Comparison of ENCODE assay signal across 11 mouse cellular contexts in the genomic region with DNA sequence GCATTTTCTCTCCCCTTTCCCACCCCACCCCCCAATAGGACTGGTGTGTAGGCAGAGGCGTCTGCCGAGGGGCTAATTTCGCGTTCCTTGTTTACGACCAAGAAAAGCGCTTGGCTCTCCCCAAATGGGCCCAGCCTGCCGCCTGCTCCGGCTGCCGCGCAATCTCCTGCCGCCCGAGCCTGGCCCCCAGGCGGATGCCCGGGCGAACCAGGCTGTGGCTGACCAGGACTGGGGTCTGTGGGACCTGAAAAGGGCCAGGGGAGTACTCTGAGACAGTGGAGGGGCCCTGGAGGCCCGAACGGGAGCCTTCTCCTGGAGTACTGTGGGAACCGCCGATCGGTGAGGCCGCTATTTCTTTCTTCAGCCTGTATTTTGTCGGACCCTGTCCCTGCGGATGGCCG. TPM values are rescaled to one million over a fixed set of nuclear protein-coding genes. Genes with fewer than 3 reads are reported as not detected.
DNase-seq lines count a peak whose midpoint lies in the region; ATAC-seq and TF ChIP-seq lines count a peak whose summit lies in the region.
"Had no signal": no experiment of that assay in that cellular context is flagged by ENCODE, and none has a peak within 500 bp of the region (broad histone marks: within the 10 kb centered on the region; RNA-seq: fewer than 3 reads in every experiment).

No protein-coding gene starts in this region.

- peak overlapping the region; percentile 98 for H3K9ac ChIP-seq in MEL (ENCODE audit: control insufficient read depth, low read depth, low read length, poor library complexity, severe bottlenecking)
- H3K9ac ChIP-seq in embryonic facial prominence, embryonic 15.5 days: no peak overlapping the region
- no peak overlapping the region for H3K9ac ChIP-seq in liver, embryonic 15.5 days
- no peak overlapping the region for H3K9ac ChIP-seq in midbrain, embryonic 11.5 days (ENCODE audit: low read length)

- peak overlapping the region; percentile 60 to 68 for H3K4me3 ChIP-seq in MEL (ENCODE audit: control insufficient read depth in 1 of 2, insufficient read depth in 1 of 2, low read depth in 2 of 2, low read length in 2 of 2)
- H3K4me3 ChIP-seq in embryonic facial prominence, embryonic 15.5 days (replicated peaks): 0 out of 2 replicates have a peak overlapping the region, but pooled peaks have one; percentile 10
- no peak overlapping the region for H3K4me3 ChIP-seq in liver, embryonic 15.5 days (replicated peaks)
- no peak overlapping the region for H3K4me3 ChIP-seq in midbrain, embryonic 11.5 days (ENCODE audit: low read depth, low read length)

- TF ChIP-seq EP300 in MEL (IDR thresholded peaks at IDR 0.05; ENCODE audit: low read depth in 1 of 2, low read length in 2 of 2): peak; percentile 11 to 20; a peak in 1 of 4 replicates

- peak in 1 of 2 experiments; percentile 40; a peak in 2 of 4 replicates for TF ChIP-seq POLR2A in MEL (IDR thresholded peaks at IDR 0.05; ENCODE audit: control insufficient read depth in 1 of 2, insufficient read depth in 1 of 2, low read depth in 1 of 2, low read length in 2 of 2, poor library complexity in 1 of 2)

- 2% methylated on average over 24 of the region's 24 CpGs for WGBS in embryonic facial prominence, embryonic 15.5 days
- WGBS in liver, embryonic 15.5 days (ENCODE audit: insufficient replicate concordance): 8% methylated on average over 24 of the region's 24 CpGs
- under 1% methylated on average over 24 of the region's 24 CpGs for WGBS in midbrain, embryonic 11.5 days

- no peak; the same call in 1 of the 2 replicates for TF ChIP-seq RAD21 in MEL (IDR thresholded peaks at IDR 0.05; ENCODE audit: low read depth, low read length)

- no peak for ATAC-seq in embryonic facial prominence, embryonic 15.5 days (ENCODE audit: insufficient number of reproducible peaks, low FRiP score, low TSS enrichment, low read depth)
- no peak for ATAC-seq in liver, embryonic 15.5 days (ENCODE audit: insufficient read depth)
- no peak for ATAC-seq in cerebellum, adult (ENCODE audit: insufficient number of reproducible peaks, low FRiP score, low TSS enrichment)
- ATAC-seq in midbrain, embryonic 11.5 days (ENCODE audit: low FRiP score): no peak

- peaks cover 15 to 34% of the 10 kb centered on the region in 2 experiments for H3K4me1 ChIP-seq in MEL (ENCODE audit: control insufficient read depth in 1 of 2, insufficient read depth in 2 of 2, low read length in 2 of 2)
- H3K4me1 ChIP-seq in embryonic facial prominence, embryonic 15.5 days: peaks cover 19% of the 10 kb centered on the region
- H3K4me1 ChIP-seq in liver, embryonic 15.5 days (replicated peaks): peaks cover 5% of the 10 kb centered on the region
- H3K4me1 ChIP-seq in midbrain, embryonic 11.5 days (ENCODE audit: control insufficient read depth, insufficient read depth, low read length): peaks cover 4% of the 10 kb centered on the region; the same call in 1 of the 2 replicates

- no peaks in the 10 kb centered on the region for H3K9me3 ChIP-seq in MEL (replicated peaks; ENCODE audit: insufficient read depth, low read length)
- no peaks in the 10 kb centered on the region for H3K9me3 ChIP-seq in embryonic facial prominence, embryonic 15.5 days (replicated peaks)
- H3K9me3 ChIP-seq in liver, embryonic 15.5 days (replicated peaks): no peaks in the 10 kb centered on the region
- no peaks in the 10 kb centered on the region for H3K9me3 ChIP-seq in midbrain, embryonic 11.5 days (ENCODE audit: control insufficient read depth, low read length)

- peak; percentile 55 for DNase-seq in kidney, adult 18-20 months
- DNase-seq in kidney, adult 8-10 months: no peak
- DNase-seq in MEL (ENCODE audit: low read depth, low spot score): peak; percentile 79
- no peak for DNase-seq in midbrain, embryonic 11.5 days (ENCODE audit: low spot score, missing footprints)
- no peak for DNase-seq in urinary bladder, postnatal 10 days (ENCODE audit: low spot score)

- H3K79me2 ChIP-seq in MEL (ENCODE audit: control insufficient read depth, insufficient read depth, low read length, poor library complexity): peaks cover 27% of the 10 kb centered on the region

- TF ChIP-seq CTCF in MEL (IDR thresholded peaks at IDR 0.05 in 2 of 3, conservative IDR thresholded peaks at IDR 0.05 in 1 of 3; ENCODE audit: control insufficient read depth in 1 of 3, insufficient read depth in 1 of 3, low read depth in 2 of 3, low read length in 3 of 3, poor library complexity in 1 of 3, severe bottlenecking in 1 of 3): no peak

- H3K36me3 ChIP-seq in MEL (ENCODE audit: control insufficient read depth in 1 of 2, insufficient read depth in 2 of 2, low read length in 2 of 2): peaks cover 0 to 31% of the 10 kb centered on the region in 2 experiments; a peak in 2 of 4 replicates
- H3K36me3 ChIP-seq in embryonic facial prominence, embryonic 15.5 days: no peaks in the 10 kb centered on the region
- H3K36me3 ChIP-seq in liver, embryonic 15.5 days (replicated peaks): no peaks in the 10 kb centered on the region
- no peaks in the 10 kb centered on the region for H3K36me3 ChIP-seq in midbrain, embryonic 11.5 days (ENCODE audit: control insufficient read depth, insufficient read depth, low read length)

- H3K4me2 ChIP-seq in embryonic facial prominence, embryonic 15.5 days (replicated peaks): no peak overlapping the region
- peak overlapping the region; percentile 10; the same call in 1 of the 2 replicates for H3K4me2 ChIP-seq in liver, embryonic 15.5 days
- no peak overlapping the region for H3K4me2 ChIP-seq in midbrain, embryonic 11.5 days

- H3K27me3 ChIP-seq in MEL (ENCODE audit: control insufficient read depth in 1 of 2, insufficient read depth in 2 of 2, low read length in 2 of 2): no peaks in the 10 kb centered on the region
- H3K27me3 ChIP-seq in embryonic facial prominence, embryonic 15.5 days: peaks cover 98% of the 10 kb centered on the region
- peaks cover 100% of the 10 kb centered on the region for H3K27me3 ChIP-seq in liver, embryonic 15.5 days
- peaks cover 99% of the 10 kb centered on the region for H3K27me3 ChIP-seq in midbrain, embryonic 11.5 days (ENCODE audit: control insufficient read depth, insufficient read depth, low read length)

- peak overlapping the region; percentile 99 for H3K27ac ChIP-seq in MEL (ENCODE audit: control insufficient read depth, low read depth, low read length)
- H3K27ac ChIP-seq in embryonic facial prominence, embryonic 15.5 days (replicated peaks): no peak overlapping the region
- H3K27ac ChIP-seq in liver, embryonic 15.5 days (replicated peaks): no peak overlapping the region
- no peak overlapping the region for H3K27ac ChIP-seq in midbrain, embryonic 11.5 days (ENCODE audit: low read depth, low read length)

TF ChIP-seq in MEL, 35 proteins besides CTCF, POLR2A, EP300 and RAD21 (continues in another document):
- 0 out of 2 replicates have a peak, but pooled peaks have one; percentile 44 for TF ChIP-seq RCOR1 (IDR thresholded peaks at IDR 0.05; ENCODE audit: low read depth, low read length)
- TF ChIP-seq KAT2A (conservative IDR thresholded peaks at IDR 0.05; ENCODE audit: low read depth, low read length): 0 out of 2 replicates have a peak, but pooled peaks have one; percentile 22
- TF ChIP-seq TAL1 (IDR thresholded peaks at IDR 0.05; ENCODE audit: low read length): no peak
- 0 out of 2 replicates have a peak, but pooled peaks have one; percentile 19 for TF ChIP-seq ZKSCAN1 (IDR thresholded peaks at IDR 0.05; ENCODE audit: low read depth, low read length)
- TF ChIP-seq HCFC1 (IDR thresholded peaks at IDR 0.05; ENCODE audit: low read depth, low read length): peak; percentile 6; the same call in 1 of the 2 replicates

RNA-seq across cellular contexts. Expression of gene Hoxc6, which starts 2.4 kb away (rescaled TPM):
- 1.7 and 2.3 TPM in 2 replicates for total RNA-seq in MEL (2012; rRNA removed)
- 1 to 10 TPM in 1 of 2 experiments, not detected in 1; 9.4 TPM for polyA plus RNA-seq in MEL (2012; ENCODE audit: insufficient read depth in 1 of 2, insufficient read length in 2 of 2, low read depth in 1 of 2, low replicate concordance in 2 of 2, missing spikeins in 1 of 2)
- polyA plus RNA-seq in embryonic facial prominence, embryonic 15.5 days (2015; fragmentation: Nextera tagmentation; extraction: Ambion mirVana): 0.11 and 0.35 TPM in 2 replicates
- 0.09 TPM in 1 of 2 replicates, not detected in the other for polyA plus RNA-seq in liver, embryonic 15.5 days (2015; fragmentation: Nextera tagmentation; extraction: Ambion mirVana)
- not detected in 2 replicates for polyA plus RNA-seq in midbrain, embryonic 11.5 days (2014; fragmentation: Nextera tagmentation; extraction: Ambion mirVana)
- total RNA-seq: liver, adult 2 months; neutrophil, adult 5-6 weeks had no signal
- polyA plus RNA-seq: liver, adult 2 months; thymus, postnatal 0 days had no signal

RNA-seq across cellular contexts. Expression of gene Hoxc8, which starts 10.1 kb away (rescaled TPM):
- 0.26 and 0.31 TPM in 2 replicates for total RNA-seq in MEL (2012; rRNA removed)
- 1 to 10 TPM in 1 of 2 experiments, not detected in 1; 1.7 TPM for polyA plus RNA-seq in MEL (2012; ENCODE audit: insufficient read depth in 1 of 2, insufficient read length in 2 of 2, low read depth in 1 of 2, low replicate concordance in 2 of 2, missing spikeins in 1 of 2)
- polyA plus RNA-seq in embryonic facial prominence, embryonic 15.5 days (2015; fragmentation: Nextera tagmentation; extraction: Ambion mirVana): not detected in 2 replicates
- polyA plus RNA-seq in liver, embryonic 15.5 days (2015; fragmentation: Nextera tagmentation; extraction: Ambion mirVana): 0.03 TPM in 1 of 2 replicates, not detected in the other
- polyA plus RNA-seq in midbrain, embryonic 11.5 days (2014; fragmentation: Nextera tagmentation; extraction: Ambion mirVana): not detected in 2 replicates
- total RNA-seq: liver, adult 2 months; neutrophil, adult 5-6 weeks had no signal
- polyA plus RNA-seq: liver, adult 2 months; thymus, postnatal 0 days had no signal

RNA-seq across cellular contexts. Expression of gene Hoxc4, which starts 18.2 kb away (rescaled TPM):
- 2.5 and 2.6 TPM in 2 replicates for total RNA-seq in MEL (2012; rRNA removed)
- 1 to 10 TPM in 1 of 2 experiments, not detected in 1; 9.4 TPM for polyA plus RNA-seq in MEL (2012; ENCODE audit: insufficient read depth in 1 of 2, insufficient read length in 2 of 2, low read depth in 1 of 2, low replicate concordance in 2 of 2, missing spikeins in 1 of 2)
- polyA plus RNA-seq in embryonic facial prominence, embryonic 15.5 days (2015; fragmentation: Nextera tagmentation; extraction: Ambion mirVana): 1.1 TPM in 2 replicates
- 0.15 and 0.26 TPM in 2 replicates for polyA plus RNA-seq in liver, embryonic 15.5 days (2015; fragmentation: Nextera tagmentation; extraction: Ambion mirVana)
- not detected in 2 replicates for polyA plus RNA-seq in midbrain, embryonic 11.5 days (2014; fragmentation: Nextera tagmentation; extraction: Ambion mirVana)
- total RNA-seq: liver, adult 2 months; neutrophil, adult 5-6 weeks had no signal
- polyA plus RNA-seq: liver, adult 2 months had no signal

RNA-seq across cellular contexts. Expression of gene Hoxc9, which starts 24.3 kb away (rescaled TPM):
- 3.2 and 4.1 TPM in 2 replicates for total RNA-seq in MEL (2012; rRNA removed)
- polyA plus RNA-seq in MEL (2012; ENCODE audit: insufficient read depth in 1 of 2, insufficient read length in 2 of 2, low read depth in 1 of 2, low replicate concordance in 2 of 2, missing spikeins in 1 of 2): 100 to 1,000 TPM in 1 of 2 experiments, 1 to 10 TPM in 1; 9.5 to 400 TPM
- not detected in 2 replicates for polyA plus RNA-seq in embryonic facial prominence, embryonic 15.5 days (2015; fragmentation: Nextera tagmentation; extraction: Ambion mirVana)
- not detected in 2 replicates for polyA plus RNA-seq in liver, embryonic 15.5 days (2015; fragmentation: Nextera tagmentation; extraction: Ambion mirVana)
- not detected in 2 replicates for polyA plus RNA-seq in midbrain, embryonic 11.5 days (2014; fragmentation: Nextera tagmentation; extraction: Ambion mirVana)
- total RNA-seq: liver, adult 2 months; neutrophil, adult 5-6 weeks had no signal
- polyA plus RNA-seq: liver, adult 2 months; thymus, postnatal 0 days had no signal

RNA-seq across cellular contexts. Expression of gene Hoxc5, which starts 33.3 kb away (rescaled TPM):
- total RNA-seq in MEL (2012; rRNA removed): 0.46 and 0.56 TPM in 2 replicates
- polyA plus RNA-seq in MEL (2012; ENCODE audit: insufficient read depth in 1 of 2, insufficient read length in 2 of 2, low read depth in 1 of 2, low replicate concordance in 2 of 2, missing spikeins in 1 of 2): 1 to 10 TPM in 1 of 2 experiments, not detected in 1; 3.0 TPM
- polyA plus RNA-seq in embryonic facial prominence, embryonic 15.5 days (2015; fragmentation: Nextera tagmentation; extraction: Ambion mirVana): 2.0 and 2.1 TPM in 2 replicates
- 0.10 and 0.22 TPM in 2 replicates for polyA plus RNA-seq in liver, embryonic 15.5 days (2015; fragmentation: Nextera tagmentation; extraction: Ambion mirVana)
- polyA plus RNA-seq in midbrain, embryonic 11.5 days (2014; fragmentation: Nextera tagmentation; extraction: Ambion mirVana): not detected in 2 replicates
- total RNA-seq: neutrophil, adult 5-6 weeks had no signal
- polyA plus RNA-seq: liver, adult 2 months had no signal

Comparison
In these comparisons a context has a peak if more than half of its experiments do, and no peak if none do; other contexts are left out.
1. DNase-seq: peak in kidney, adult 18-20 months (single experiment) and MEL (single experiment); none in kidney, adult 8-10 months (0 of 2), midbrain, embryonic 11.5 days (single experiment) and urinary bladder, postnatal 10 days (single experiment).
2. H3K4me3 ChIP-seq: peak in MEL (2 of 2) and embryonic facial prominence, embryonic 15.5 days (single experiment); none in liver, embryonic 15.5 days (single experiment) and midbrain, embryonic 11.5 days (single experiment).